Mouse (Mus musculus): ENCODE measurements at regions not wholly inside any gene's neighbourhood (a gene's known extent, or its start where the extent isn't known, plus 50 kb on each side); places are given as distances from the start of the nearest gene placed in this dataset.

DNA sequence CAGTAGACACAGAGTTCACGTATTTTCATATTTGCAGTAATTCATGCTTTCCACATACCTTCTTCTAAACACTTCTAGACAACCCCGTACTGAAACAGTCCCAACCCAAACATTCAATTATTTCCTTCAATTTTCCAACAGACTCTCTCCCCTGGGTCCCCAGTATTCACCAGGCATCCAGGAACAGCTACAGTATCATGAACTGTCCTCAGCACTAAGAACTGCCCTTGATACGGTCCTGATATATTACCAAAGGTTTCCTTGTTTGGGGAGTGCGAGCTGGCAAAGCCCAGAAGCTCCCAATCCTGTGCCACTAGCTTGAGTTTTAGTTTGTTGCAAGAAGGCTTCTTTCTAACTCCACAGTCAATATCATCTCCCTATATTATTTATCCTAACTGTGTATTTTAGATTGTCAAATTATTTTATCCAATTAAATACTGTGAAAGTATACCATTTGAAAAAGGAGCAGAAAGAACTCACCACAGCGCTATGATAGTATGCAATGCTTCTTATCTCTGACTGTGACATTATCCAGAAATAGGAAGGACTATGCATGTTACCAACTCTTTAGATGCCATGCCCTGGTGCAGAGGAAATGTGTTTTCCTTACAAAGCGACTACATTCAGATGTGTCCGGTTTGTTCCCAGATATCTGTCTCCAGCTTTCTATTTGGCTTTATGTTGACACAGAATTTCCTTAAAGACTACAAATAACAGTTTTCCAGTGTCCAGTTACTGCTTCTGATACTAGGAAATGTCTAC, 754.6 kb upstream of the Intu start:
- no peak for TF ChIP-seq CTCF (IDR thresholded peaks at IDR 0.05; ENCODE audit: low read depth, low read length)
- no peak for TF ChIP-seq POLR2A (IDR thresholded peaks at IDR 0.05; ENCODE audit: borderline replicate concordance, low read depth, low read length)
